Mouse (Mus musculus) brain, embryonic 18.5 days (tissue): Measurements from ENCODE around the gene Arl5a.

ENCODE experiments used
- DNase-seq: peaks from one replicate; pipeline ENCODE4 v3.0.0-alpha.2; 2012; ENCODE audit warnings: low read depth, low spot score

Arl5a gene

GRCm38 (mm10) chr2:52361086-52361485, 63.6 kb downstream of the Arl5a start:
- DNase-seq, result no peak

DNA sequence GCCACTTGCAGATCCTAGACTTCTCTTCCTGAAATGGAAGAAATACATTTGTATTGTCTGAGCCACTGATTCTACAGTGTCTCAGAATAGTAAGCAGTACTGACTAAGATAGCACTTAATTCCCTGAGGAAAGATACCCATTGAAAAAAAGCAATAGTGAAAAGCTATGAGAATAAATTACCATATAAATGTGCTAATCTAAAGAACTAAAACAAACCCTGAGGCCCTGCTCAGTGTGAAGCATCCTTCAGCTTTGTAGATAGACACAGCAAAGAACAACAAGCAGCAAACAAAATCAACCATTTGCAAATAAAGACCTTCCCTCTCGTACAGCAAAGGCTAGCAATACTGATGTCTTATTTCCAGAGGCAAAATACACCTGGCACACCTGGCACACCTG, 65.0 kb downstream of the Arl5a start:
- no peak for DNase-seq

DNA sequence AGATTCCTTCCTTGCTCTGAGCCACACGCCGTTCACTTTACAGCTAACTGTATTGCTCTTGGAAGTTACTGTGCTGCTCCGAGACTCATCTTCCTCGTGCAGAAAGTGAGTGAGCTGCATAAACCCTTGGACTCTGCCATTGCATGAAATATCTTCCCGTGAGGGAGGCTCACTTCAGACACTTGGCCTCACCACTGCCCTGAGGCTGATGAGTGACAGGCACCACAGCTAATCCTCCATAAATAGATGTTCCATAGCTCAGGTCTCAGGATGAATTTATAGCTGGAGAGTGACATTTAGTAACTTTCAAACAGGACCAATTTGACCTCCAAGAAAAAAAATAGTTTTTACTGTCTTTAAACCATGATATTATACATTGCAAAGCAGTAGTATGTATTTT, 66.5 kb downstream of the Arl5a start:
- DNase-seq, result no peak

DNA sequence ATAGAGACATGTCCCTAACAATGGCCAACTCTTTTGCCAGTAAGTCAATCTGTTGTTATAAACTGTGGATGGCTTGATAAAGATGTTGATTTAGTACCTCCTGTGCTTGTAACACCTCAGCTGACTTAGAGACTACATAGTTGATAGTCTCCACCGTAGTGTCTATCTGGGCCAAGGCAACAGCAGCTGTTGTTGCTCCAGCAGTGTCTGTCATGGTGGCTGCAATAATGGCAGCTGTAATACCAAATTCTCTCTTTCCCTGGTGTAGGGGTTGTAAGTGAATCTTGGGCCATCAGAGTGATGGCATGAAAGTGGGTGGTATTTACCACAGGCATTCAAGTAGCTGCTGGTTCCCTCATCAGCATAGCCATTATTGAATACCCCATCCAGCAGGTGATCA, 73.7 kb downstream of the Arl5a start:
- no peak for DNase-seq
